Mouse (Mus musculus): ENCODE measurements around the gene Skap1.

DNA sequence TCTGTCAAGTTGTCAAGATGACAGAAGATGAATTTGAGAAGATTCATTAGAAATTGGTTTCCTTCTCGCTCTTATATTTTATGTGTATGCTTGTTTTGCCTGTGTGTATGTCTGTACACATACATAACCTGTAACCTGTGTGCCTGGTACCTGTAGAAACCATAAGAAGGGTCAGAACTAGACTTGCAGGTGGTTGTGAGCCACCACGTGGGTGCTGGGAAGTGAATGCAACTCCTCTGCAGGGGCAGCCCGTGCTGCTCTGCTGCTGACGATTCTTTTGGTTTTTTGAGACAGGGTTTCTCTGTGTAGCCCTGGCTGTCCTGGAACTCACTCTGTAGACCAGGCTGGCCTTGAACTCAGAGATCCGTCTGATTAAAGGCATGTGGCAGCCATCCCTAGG lies 21.9 kb upstream of the Skap1 start:
- TF ChIP-seq CTCF (conservative IDR thresholded peaks at IDR 0.05; ENCODE audit: low read length) (no peak), NANOG (IDR thresholded peaks at IDR 0.05; ENCODE audit: borderline replicate concordance, low read length) (no peak)

All from E14TG2a.4 (cell line).